Mouse (Mus musculus): ENCODE data around the gene Dlx4.

GRCm38 (mm10) chr11:95117030-95117429, 29.0 kb downstream of the Dlx4 start:
- TF ChIP-seq CTCF (IDR thresholded peaks at IDR 0.05) (peak; percentile 99), EP300 (IDR thresholded peaks at IDR 0.05) (no peak)

Measured in lung, postnatal 0 days (tissue).